Mouse (Mus musculus): Measurements from ENCODE around the gene Pfkfb4. TPM values are rescaled to one million over a fixed set of nuclear protein-coding genes. Genes with fewer than 3 reads are reported as not detected.

The Pfkfb4 gene
- polyA plus RNA-seq, 1 experiment, result 49.4 TPM

GRCm38 (mm10) chr9:109053366-109053765 is 61.8 kb downstream of the Pfkfb4 start:
- Histone ChIP-seq H3K4me1 (ENCODE audit: control insufficient read depth, insufficient read depth, low read length) (peaks cover 11% of the 10 kb centered on the region), H3K4me3 (replicated peaks; ENCODE audit: extremely low read depth, low read depth, low read length) (no peak overlapping the region)
- 75% methylated on average over 3 of the region's 3 CpGs for WGBS
- DNase-seq, result no peak
- TF ChIP-seq POLR2A (IDR thresholded peaks at IDR 0.05; ENCODE audit: borderline replicate concordance, extremely low read depth, low read depth, low read length) (no peak), CTCF (IDR thresholded peaks at IDR 0.05; ENCODE audit: insufficient read depth, low read length) (no peak)

GRCm38 (mm10) chr9:109053851-109054250 is 62.3 kb downstream of the Pfkfb4 start:
- H3K4me3 ChIP-seq (replicated peaks; ENCODE audit: extremely low read depth, low read depth, low read length), result no peak overlapping the region
- H3K4me1 ChIP-seq (ENCODE audit: control insufficient read depth, insufficient read depth, low read length), result peaks cover 16% of the 10 kb centered on the region
- TF ChIP-seq POLR2A (IDR thresholded peaks at IDR 0.05; ENCODE audit: borderline replicate concordance, extremely low read depth, low read depth, low read length), result no peak
- no peak for TF ChIP-seq CTCF (IDR thresholded peaks at IDR 0.05; ENCODE audit: insufficient read depth, low read length)
- 64% methylated on average over 6 of the region's 6 CpGs for WGBS
- DNase-seq, result no peak

- peaks cover 18% of the 10 kb centered on the region for H3K4me1 ChIP-seq (ENCODE audit: control insufficient read depth, insufficient read depth, low read length)
- under 1% methylated on average over 7 of the region's 7 CpGs for WGBS
Measured at GRCm38 (mm10) chr9:109054712-109055111, 63.1 kb downstream of the Pfkfb4 start.

GRCm38 (mm10) chr9:109055271-109056030 is 63.9 kb downstream of the Pfkfb4 start:
- peak overlapping the region; percentile 15 for H3K4me3 ChIP-seq (replicated peaks; ENCODE audit: extremely low read depth, low read depth, low read length)
- 84% methylated on average over 12 of the region's 12 CpGs for WGBS
- DNase-seq, result no peak
- peaks cover 20% of the 10 kb centered on the region for H3K4me1 ChIP-seq (ENCODE audit: control insufficient read depth, insufficient read depth, low read length)
- TF ChIP-seq POLR2A (IDR thresholded peaks at IDR 0.05; ENCODE audit: borderline replicate concordance, extremely low read depth, low read depth, low read length), result no peak
- TF ChIP-seq CTCF (IDR thresholded peaks at IDR 0.05; ENCODE audit: insufficient read depth, low read length), result no peak

More at GRCm38 (mm10) chr9:109054712-109055111, 63.1 kb downstream of the Pfkfb4 start:
- H3K4me3 ChIP-seq (replicated peaks; ENCODE audit: extremely low read depth, low read depth, low read length), result peak overlapping the region; percentile 57
- peak; percentile 56 for DNase-seq
- no peak for TF ChIP-seq CTCF (IDR thresholded peaks at IDR 0.05; ENCODE audit: insufficient read depth, low read length)
- 0 out of 2 replicates have a peak, but pooled peaks have one; percentile 28 for TF ChIP-seq POLR2A (IDR thresholded peaks at IDR 0.05; ENCODE audit: borderline replicate concordance, extremely low read depth, low read depth, low read length)

- WGBS, result 87% methylated on average over 17 of the region's 17 CpGs
- TF ChIP-seq POLR2A (IDR thresholded peaks at IDR 0.05; ENCODE audit: borderline replicate concordance, extremely low read depth, low read depth, low read length) (no peak), CTCF (IDR thresholded peaks at IDR 0.05; ENCODE audit: insufficient read depth, low read length) (no peak)
- DNase-seq, result no peak
- Histone ChIP-seq H3K4me1 (ENCODE audit: control insufficient read depth, insufficient read depth, low read length) (peaks cover 20% of the 10 kb centered on the region), H3K4me3 (replicated peaks; ENCODE audit: extremely low read depth, low read depth, low read length) (no peak overlapping the region)
Measured at GRCm38 (mm10) chr9:109056081-109056690, 64.6 kb downstream of the Pfkfb4 start.

- DNase-seq, result no peak
- no peak for TF ChIP-seq POLR2A (IDR thresholded peaks at IDR 0.05; ENCODE audit: borderline replicate concordance, extremely low read depth, low read depth, low read length)
- TF ChIP-seq CTCF (IDR thresholded peaks at IDR 0.05; ENCODE audit: insufficient read depth, low read length), result no peak
- Histone ChIP-seq H3K4me1 (ENCODE audit: control insufficient read depth, insufficient read depth, low read length) (peaks cover 20% of the 10 kb centered on the region), H3K4me3 (replicated peaks; ENCODE audit: extremely low read depth, low read depth, low read length) (no peak overlapping the region)
- WGBS, result 76% methylated on average over 4 of the region's 4 CpGs
Measured at GRCm38 (mm10) chr9:109056916-109057315, 65.3 kb downstream of the Pfkfb4 start.

GRCm38 (mm10) chr9:109057543-109057942 is 66.0 kb downstream of the Pfkfb4 start:
- no peak for DNase-seq
- Histone ChIP-seq H3K4me1 (ENCODE audit: control insufficient read depth, insufficient read depth, low read length) (peaks cover 20% of the 10 kb centered on the region), H3K4me3 (replicated peaks; ENCODE audit: extremely low read depth, low read depth, low read length) (no peak overlapping the region)
- WGBS, result 77% methylated on average over 5 of the region's 5 CpGs
- TF ChIP-seq CTCF (IDR thresholded peaks at IDR 0.05; ENCODE audit: insufficient read depth, low read length), result no peak
- no peak for TF ChIP-seq POLR2A (IDR thresholded peaks at IDR 0.05; ENCODE audit: borderline replicate concordance, extremely low read depth, low read depth, low read length)

- Histone ChIP-seq H3K4me1 (ENCODE audit: control insufficient read depth, insufficient read depth, low read length) (peaks cover 20% of the 10 kb centered on the region), H3K4me3 (replicated peaks; ENCODE audit: extremely low read depth, low read depth, low read length) (peak overlapping the region; percentile 47)
- peak; percentile 7 for DNase-seq
- no peak for TF ChIP-seq CTCF (IDR thresholded peaks at IDR 0.05; ENCODE audit: insufficient read depth, low read length)
- 83% methylated on average over 19 of the region's 19 CpGs for WGBS
Measured at GRCm38 (mm10) chr9:109058006-109058765, 66.6 kb downstream of the Pfkfb4 start.

- Histone ChIP-seq H3K4me3 (replicated peaks; ENCODE audit: extremely low read depth, low read depth, low read length) (peak within 1 kb of the TSS; percentile 47), H3K4me1 (ENCODE audit: control insufficient read depth, insufficient read depth, low read length) (peaks cover 19% of the 10 kb centered on the region)
- 2% methylated on average over 15 of the region's 15 CpGs for WGBS
- peak; percentile 86 for DNase-seq
- TF ChIP-seq POLR2A (IDR thresholded peaks at IDR 0.05; ENCODE audit: borderline replicate concordance, extremely low read depth, low read depth, low read length), result peak; percentile 97
- peak; percentile 92 for TF ChIP-seq CTCF (IDR thresholded peaks at IDR 0.05; ENCODE audit: insufficient read depth, low read length)
Measured at GRCm38 (mm10) chr9:109059136-109059903, 67.7 kb downstream of the Pfkfb4 start, which contains the start of gene Trex1. Gene Trex1 (minus strand): TSS chr9:109059734.

All from lung, adult 2 months (tissue).